Mouse (Mus musculus): ENCODE measurements around the gene Snx4.
"Not testable (repeated sequence)": the region's sequence is repeated elsewhere in the genome, so short reads cannot be mapped to it uniquely, and the experiment has no call there.

The Snx4 gene

GRCm38 (mm10) chr16:33251194-33252051 is at the start of gene Snx4:
Gene Snx4 (plus strand): TSS chr16:33251442.
- peak; percentile 88 for DNase-seq

DNA sequence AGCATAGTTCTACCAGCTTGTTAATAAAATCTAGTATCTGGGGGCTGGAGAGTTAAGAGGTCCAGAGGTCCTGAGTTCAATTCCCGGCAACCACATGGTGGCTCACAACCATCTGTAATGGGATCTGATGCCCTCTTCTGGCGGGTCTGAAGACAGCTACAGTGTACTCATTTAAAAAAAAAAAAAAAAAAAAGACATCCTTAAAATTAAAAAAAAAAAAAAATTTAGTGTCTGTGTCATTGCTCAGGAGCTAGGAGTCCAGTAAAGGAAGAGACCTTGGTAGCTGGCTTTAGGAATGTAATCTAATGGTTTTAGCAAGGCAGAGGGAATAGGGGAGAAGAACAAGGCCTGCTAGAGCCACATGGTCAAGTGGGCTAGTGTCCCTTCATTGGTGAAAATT is 40.4 kb upstream of the Snx4 start:
- DNase-seq = no peak

GRCm38 (mm10) chr16:33216313-33217003 is 34.8 kb upstream of the Snx4 start:
- DNase-seq = no peak

GRCm38 (mm10) chr16:33217553-33218085 is 33.6 kb upstream of the Snx4 start:
- DNase-seq = not testable (repeated sequence)

GRCm38 (mm10) chr16:33222482-33222881 is 28.8 kb upstream of the Snx4 start:
- DNase-seq = no peak

DNA sequence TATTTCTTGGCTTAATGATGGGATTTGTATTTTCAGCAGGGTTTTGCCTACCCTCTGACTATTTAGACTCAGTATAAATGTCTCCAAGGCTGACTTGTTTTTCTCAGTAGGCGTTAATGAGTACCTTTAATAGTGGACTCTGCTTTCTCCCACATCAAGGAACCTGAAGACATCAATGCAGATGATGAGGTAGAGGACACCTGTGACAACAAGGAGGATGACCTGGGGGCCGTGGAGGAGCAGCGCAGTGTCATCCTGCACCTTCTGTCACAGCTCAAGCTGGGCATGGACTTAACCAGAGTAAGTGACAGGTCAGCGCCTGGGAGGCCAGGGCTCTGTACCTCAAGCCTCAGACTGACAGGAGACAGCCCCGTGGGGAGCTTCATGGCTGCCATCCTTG is 26.9 kb upstream of the Snx4 start:
- no peak for DNase-seq

- no peak for DNase-seq
These were observed 17.1 kb upstream of the Snx4 start for GRCm38 (mm10) chr16:33234128-33234527.

- DNase-seq = no peak
These were observed 15.1 kb upstream of the Snx4 start for GRCm38 (mm10) chr16:33236151-33236550.

DNA sequence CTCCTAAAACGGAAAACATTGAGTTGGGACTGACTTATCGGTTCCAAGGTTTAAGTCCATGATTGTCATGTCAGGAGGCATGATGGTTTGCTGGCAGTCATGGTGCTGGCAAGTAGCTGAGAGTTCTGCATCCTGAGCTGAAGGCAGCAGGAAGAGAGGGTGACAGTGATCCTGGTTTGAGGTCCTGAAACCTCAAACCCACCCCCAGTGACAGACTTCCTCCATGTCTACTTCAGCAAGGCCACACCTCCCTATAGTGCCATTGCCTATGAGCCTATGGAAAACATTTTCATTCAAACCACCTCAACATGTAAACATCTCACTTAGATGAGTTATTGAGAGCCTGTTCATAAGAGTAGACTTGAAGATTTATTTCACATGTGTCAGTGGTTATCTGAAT is 11.9 kb upstream of the Snx4 start:
- DNase-seq = no peak

GRCm38 (mm10) chr16:33242046-33242445 is 9.2 kb upstream of the Snx4 start:
- no peak for DNase-seq

DNA sequence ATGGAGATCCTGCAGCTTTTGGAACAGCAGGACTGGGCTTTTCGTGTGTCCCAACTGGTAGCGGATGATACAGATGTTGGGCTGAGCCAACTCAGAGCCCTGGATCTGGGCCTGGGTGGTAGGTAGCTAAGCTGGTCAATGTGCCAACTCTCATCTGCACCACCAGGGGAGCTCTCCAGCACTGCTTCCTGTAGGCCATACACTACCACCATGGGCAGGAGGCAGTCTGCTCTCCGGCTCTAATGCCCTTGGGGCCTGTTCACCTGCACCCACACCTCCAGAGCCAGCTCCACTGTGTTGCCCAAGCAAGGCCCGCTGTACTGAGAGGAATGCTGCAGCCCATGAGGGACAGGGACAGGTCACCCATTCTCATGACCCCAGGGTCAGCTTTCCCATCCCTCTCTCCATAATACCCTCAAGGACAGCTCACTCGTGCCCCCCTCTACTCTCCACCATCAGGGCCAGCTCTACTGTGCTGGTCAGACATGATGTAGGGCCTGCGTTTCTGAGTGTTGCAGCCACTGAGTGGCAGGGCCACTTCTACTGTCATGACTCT is 7.0 kb upstream of the Snx4 start:
- DNase-seq = no peak

DNA sequence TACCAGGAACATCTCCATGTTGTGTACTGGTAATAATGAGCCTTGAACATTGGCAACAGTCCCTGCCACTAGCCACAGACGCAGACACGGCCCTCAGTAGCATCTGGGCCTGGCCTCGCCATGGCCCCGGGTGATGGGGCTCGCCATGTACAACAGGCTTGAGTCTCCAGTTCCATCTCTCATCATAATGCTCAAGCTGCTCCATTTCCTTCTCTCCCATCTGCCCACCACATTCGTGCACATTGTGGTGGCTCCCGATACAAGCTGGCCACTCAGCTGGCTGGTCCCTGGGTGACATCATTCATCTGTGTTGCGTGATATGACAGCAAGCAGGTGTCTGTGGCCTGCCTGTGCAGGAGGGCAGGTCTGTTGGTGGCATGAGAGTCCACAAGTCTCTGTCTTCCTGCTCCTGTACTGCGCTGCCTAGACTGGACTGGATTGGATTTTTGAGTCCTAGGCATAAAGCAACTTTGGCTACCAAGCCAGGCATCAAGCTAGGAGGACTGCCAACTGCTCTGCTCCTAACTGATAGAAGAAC is 6.2 kb upstream of the Snx4 start:
- no peak for DNase-seq

GRCm38 (mm10) chr16:33246526-33246925 is 4.7 kb upstream of the Snx4 start:
- DNase-seq = no peak

GRCm38 (mm10) chr16:33247006-33247405 is 4.2 kb upstream of the Snx4 start:
- no peak for DNase-seq

GRCm38 (mm10) chr16:33250651-33251120 is 556 bp upstream of the Snx4 start:
- DNase-seq = no peak

GRCm38 (mm10) chr16:33255601-33256000 is 4.4 kb downstream of the Snx4 start:
- DNase-seq = no peak

DNA sequence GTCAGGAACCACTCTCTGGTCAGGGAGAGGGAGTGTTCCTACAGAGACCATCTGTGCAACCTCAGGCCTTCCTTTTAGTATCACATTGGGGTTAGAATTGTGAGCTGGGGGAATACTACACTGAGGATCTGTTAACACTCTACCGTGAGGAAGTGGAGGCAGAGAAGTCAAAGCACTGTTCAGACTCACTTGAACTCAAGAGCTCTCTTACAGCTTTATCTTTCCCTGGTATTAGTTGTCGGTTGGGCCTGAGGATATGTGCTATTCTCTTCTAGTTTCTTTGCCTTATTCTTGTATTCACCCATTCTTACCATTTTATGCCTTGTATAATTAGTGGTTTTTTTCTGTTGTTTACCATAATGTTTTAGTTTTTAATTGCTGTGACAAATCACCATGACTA is 7.3 kb downstream of the Snx4 start:
- no peak for DNase-seq

GRCm38 (mm10) chr16:33259824-33260223 is 8.6 kb downstream of the Snx4 start:
- no peak for DNase-seq

DNA sequence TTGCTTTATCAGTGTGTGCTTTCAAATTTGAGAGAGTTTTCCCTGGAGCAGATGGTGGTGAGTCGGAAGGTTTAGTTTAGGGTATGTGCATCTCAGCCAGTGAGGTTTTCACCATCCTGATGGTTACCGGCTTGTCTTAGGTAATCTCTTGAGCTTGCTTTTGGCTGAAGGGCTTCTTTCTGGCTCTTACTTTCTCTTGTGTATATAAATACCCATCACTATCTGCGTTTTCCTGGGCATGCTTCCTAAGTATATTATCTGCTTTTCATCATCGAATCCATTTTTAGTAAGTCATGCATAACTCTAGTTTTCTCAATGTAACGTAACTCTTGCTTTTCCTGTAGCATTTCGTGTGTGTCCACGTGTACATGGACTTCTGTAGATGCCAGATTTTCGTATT is 9.6 kb downstream of the Snx4 start:
- no peak for DNase-seq

DNA sequence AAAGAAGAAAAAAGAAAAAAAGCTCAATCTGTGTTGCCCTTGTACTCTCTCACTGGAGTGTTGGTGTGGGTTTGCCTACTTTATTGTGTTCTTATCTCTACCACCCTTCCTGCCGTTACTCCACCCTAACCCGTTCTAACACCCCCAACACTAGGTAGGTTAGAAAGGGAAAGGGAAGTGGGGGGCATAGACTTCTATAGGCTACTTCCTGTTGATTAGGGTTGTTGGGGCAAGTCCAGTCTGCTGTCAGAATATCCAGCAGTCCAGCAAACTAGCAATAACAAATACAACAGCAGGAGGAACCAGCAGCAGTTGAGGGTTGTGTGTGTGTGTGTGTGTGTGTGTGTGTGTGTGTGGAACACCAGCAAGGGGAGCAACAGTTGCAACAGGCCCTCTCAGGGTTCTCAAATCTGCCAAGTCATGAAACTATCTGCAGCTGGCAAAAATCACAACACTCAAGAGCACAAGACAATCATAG is 10.4 kb downstream of the Snx4 start:
- no peak for DNase-seq

GRCm38 (mm10) chr16:33262096-33262495 is 10.9 kb downstream of the Snx4 start:
- no peak for DNase-seq

DNA sequence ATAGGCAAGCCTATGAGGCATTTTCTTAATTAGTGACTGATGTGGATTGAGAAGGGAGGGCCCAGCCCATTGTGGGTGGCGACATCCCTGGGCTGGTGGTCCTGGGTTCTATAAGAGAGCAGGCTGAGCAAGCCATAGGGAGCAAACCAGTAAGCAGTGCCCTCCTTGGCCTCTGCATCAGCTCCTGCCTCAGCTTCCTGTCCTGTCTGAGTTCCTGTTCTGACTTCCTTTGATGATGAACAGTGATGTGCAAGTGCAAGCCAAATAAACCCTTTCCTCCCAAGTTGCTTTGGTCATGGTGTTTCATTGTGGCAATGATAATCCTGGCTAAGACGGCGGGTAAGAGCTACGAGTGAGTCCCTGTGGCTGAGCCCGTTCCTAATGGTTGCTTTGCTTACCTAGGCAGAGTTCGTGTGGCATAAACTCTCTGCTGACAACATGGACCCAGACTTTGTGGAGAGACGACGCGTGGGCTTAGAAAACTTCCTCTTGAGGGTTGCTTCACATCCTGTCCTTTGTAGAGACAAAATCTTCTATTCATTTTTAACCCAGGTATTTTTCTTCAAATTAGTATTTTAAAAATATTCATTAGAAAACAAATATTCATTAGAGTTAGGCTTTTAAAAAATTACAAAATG is 16.5 kb downstream of the Snx4 start:
- DNase-seq = no peak

- DNase-seq = no peak
These were observed 20.6 kb downstream of the Snx4 start for GRCm38 (mm10) chr16:33271824-33272223.
